Mouse (Mus musculus) WW6 (cell line): ENCODE data around the gene Dnah8.

Source experiments
- DNase-seq: peaks from one replicate; pipeline ENCODE4 v3.0.0-alpha.2; 2013; ENCODE audit warnings: low read depth, low spot score

Dnah8 gene

DNA sequence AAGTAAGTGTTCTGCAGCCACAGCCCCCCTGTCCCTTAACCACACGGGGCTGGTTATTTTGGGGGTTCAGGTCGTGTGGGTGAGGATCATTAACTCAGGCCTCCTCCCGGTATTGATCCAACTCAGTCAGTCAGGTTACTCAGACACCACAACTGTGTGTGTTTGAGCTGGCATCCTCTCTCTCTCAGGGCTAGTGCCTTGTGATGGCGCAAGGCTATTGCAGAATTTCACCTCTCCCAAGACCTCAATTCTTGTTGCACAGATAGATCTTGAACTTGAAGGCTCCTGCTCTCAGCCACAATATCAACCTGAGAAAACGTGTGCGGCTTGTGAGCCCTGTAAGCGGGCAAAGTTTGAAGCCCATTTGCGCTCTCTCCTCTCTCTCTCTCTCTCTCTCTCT is 38.0 kb downstream of the Dnah8 start:
- DNase-seq = no peak

DNA sequence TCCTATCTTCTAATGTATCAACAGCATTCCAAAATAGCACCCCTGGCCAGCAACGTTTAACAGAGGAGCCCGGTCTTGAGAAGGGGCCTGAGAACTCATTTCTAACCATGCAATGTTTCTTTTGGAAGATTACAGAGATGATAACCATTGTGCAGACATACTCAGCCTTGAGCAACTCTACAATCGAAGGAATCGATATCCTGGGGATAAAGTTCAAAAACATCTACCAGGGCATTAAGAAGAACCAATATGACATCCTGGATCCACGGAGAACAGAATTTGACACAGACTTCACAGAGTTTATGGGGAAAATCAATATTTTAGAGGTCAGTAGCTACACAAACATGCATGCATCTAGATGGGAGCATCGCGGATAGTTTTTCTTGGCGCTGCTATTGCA is 39.0 kb downstream of the Dnah8 start:
- no peak for DNase-seq

DNA sequence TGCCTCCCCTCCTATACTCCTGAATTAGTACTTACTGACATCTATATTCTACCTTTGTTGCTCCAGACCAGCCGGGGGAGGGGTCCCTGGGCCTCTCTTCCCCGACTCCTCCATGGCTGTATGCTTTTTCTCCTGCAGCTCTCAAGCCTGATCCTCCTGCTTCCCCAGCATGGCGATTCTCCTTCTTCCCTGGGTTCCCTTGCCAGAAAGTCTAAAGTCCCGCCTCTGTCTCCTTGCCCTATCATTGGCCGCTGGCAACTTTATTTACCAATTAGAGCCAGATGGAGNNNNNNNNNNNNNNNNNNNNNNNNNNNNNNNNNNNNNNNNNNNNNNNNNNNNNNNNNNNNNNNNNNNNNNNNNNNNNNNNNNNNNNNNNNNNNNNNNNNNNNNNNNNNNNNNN is 40.7 kb downstream of the Dnah8 start:
- DNase-seq = no peak

DNA sequence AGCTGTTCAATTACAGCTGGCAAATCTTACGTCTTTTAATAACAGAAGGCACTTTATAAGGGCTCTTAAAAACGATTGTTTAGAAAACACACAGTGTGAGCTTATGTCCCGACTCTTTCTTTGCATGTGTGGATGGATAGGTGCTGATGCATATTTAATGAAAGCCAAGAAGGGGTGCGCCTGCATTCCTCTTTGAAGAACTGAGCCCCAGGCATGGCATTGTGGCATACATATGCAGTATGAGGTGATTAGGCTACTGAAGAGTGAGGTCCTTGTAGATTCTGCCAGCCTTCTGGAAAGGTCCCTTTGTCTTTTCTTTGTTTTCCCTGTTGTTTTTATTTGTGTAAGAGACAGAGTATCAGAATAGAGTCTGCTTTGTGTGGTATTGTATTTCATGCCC is 48.4 kb downstream of the Dnah8 start:
- no peak for DNase-seq

DNA sequence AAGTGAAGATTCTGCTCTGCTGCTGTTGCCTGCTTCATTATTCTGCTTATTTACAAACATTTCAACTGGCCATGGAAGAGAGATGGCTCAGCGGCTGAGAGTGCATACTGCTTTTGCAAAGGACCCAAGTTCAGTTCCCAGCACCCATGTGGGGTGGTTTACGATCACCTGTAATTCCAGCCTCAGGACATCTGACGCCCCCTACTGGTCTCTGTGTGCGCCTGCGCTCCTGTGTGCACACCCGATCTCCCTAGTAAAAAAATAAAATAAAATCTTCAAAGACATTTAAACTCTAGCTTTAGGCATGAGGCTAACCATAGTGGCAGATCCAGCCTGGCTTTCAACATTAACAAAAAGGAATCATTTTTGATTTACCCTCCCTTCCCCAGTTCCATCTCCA is 48.9 kb downstream of the Dnah8 start:
- no peak for DNase-seq

DNA sequence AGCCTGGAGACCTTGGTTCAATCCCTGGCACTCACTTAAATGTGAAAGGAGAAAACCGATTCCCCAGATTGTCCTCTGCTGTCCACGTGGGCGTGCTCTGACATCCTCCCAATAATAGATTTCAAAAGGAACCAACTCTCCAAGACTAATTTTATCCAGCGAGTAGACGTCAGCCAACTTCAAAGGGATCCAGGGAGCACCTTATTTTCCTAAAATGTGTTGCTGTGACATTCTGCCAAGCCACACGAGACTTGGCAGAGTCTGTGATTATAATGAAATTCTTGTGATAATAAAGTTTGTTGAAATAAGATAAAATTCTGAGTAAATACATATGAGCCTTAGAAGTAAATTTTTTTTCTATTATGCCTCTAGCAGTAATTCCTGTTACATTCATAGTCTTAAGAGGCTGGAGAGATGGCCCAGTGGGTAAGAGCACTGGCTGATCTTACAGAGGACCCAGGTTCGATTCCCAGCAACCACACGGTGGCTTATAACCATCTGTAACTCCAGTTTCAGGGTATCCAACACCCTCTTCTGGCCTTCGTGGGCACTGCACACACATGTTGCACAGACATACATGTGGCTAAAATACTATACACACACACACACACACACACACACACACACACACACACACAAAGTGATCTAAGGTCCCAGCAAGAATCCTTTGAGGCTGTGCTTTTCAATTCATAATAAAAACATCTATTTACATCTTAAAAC is 51.0 kb downstream of the Dnah8 start:
- no peak for DNase-seq

DNA sequence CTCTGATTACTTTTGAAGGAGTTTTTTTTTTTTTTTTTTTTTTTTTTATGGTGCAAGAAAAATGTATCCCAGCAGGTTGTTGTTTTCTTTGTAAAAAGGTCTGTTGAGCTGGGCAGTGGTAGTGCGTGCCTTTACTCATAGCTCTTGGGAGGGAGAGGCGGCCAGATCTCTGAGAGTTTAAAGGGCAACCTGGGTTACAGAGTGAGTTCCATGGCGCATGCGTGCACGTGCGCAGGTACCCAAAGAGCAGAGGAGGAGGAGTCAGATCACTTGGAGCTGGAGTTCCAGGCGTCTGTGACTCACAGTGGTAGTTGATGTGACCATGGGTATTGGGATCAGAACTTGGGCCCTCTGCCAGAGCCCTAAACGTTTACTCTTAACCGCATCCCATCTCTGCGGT is 54.4 kb downstream of the Dnah8 start:
- no peak for DNase-seq

DNA sequence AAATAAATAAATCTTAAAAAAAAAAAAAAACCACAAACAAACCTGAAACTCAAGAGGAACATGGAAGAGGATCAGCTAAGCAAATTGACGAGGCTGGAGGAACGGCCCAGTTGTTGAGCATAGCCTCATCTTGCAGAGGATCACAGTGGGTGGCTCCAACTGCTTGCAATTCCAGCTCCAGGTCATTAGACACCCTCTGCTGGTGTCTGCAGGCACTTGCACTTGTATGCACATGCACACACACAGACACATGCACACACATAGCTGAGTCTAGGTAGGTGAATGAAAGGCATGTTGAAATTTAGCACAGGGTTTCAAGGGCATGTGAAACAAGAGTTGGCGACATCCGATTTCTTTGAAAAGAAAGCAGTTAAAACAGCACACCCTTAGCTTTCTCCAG is 55.5 kb downstream of the Dnah8 start:
- DNase-seq = no peak

DNA sequence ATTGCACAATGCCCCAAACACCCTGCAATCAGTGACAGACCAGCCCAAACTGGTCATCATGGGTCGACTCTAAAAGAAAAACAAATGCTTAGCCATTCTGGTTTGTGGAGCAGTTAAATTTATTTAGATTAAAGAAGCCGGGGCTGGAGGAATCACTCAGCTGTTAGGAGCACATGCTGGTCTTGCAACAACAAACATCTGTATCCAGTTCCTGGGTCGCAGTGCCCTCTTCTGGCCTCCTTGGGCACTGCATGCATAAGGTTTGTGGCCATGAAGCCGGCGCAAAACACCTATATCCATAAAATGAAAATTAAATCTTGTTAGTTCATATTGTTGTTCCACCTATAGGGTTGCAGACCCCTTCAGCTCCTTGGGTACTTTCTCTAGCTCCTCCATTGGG is 57.5 kb downstream of the Dnah8 start:
- DNase-seq = peak; percentile 52

DNA sequence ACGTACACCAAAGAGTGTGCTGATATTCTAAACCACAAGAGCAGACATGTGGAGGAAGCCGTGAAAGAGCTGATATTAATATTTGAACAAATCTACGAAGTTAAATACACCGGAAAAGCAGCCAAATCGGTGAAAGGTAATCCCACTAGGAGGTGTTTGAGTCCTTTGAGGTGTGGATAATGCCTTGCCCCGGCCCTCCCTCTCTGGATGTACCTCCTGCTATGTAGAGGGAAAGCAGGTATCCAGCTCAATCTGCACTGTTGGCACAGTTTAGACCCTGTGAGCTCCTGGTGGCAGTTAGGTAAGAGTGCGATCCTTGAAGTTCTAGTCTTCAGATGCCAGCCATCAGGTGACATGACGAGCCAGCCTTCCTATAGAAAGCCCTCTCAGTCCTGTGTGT is 66.0 kb downstream of the Dnah8 start:
- no peak for DNase-seq

DNA sequence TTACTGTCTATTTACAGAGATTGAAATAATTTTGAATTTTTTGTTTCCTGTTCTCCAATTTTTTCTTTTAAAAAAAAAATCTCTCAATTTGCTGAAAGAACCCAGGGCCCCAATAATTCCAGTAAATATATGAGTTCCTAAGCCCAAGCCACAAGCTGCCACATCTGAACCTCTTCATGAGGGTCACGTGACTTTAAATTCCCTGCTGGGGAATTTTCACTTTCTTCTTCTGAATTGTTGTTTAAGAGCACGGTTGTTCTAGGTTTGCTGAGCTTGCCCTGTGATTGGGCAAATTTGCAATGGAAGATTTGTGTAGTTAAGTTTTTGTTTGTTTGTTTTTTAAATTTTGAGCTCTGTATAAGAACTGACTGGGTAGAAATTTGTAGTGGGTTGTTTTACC is 67.3 kb downstream of the Dnah8 start:
- no peak for DNase-seq

DNA sequence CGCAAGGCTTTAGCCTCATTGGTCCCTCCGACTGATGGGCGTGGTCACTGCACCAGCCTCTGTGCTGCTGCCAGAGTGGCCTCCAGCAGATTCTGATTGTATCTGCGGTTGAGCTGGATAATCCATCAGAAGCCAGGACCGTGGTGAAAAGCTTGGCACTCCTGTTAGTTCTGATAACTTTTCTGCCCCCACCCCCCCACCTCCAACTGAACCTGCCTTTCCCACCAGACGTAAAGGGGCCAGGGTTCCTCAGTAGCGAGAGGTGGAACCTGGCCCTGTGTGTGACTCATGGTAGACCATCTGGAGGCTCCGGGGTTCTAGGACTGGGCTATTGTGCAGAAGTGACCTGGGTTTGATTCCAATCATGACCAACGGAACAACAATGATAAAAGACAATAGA is 70.1 kb downstream of the Dnah8 start:
- DNase-seq = no peak

DNA sequence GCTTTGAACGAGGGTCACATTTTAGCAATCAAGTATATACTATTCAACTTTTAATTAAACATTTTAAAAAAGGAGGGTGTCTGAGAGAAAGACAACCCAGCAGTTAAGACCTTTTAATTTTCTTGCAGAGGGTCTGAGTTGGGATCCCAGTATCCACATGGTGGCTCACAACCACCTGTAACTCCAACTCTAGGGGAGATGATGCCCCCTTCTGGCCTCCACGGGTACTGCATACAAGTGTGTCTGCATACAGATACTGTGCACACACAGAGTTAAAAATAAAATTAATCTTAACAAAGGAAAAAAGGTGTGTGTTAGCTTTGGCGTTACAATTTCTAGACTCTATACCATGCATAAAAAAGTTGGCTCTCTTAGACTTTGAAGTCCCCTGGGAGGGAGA is 90.6 kb downstream of the Dnah8 start:
- peak; percentile 24 for DNase-seq

DNA sequence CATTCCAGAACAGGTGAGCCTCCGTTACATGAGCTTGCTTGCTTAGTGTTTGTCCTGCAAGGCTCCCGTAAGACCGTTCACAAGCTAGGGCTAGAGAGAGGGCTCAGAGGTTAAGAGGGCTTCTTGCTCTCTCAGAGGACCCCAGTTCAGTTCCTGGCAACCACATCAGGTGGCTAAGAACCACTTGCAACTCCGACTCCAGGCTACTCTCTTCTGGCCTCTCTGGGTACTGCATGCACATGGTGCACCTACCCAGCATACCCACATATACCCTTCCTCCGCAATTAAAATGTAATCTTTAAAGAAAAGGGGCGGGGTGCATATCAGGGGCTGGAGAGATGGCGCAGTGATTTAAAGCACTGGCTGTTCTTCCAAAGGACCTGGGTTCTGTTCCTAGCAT is 94.0 kb downstream of the Dnah8 start:
- DNase-seq = no peak

DNA sequence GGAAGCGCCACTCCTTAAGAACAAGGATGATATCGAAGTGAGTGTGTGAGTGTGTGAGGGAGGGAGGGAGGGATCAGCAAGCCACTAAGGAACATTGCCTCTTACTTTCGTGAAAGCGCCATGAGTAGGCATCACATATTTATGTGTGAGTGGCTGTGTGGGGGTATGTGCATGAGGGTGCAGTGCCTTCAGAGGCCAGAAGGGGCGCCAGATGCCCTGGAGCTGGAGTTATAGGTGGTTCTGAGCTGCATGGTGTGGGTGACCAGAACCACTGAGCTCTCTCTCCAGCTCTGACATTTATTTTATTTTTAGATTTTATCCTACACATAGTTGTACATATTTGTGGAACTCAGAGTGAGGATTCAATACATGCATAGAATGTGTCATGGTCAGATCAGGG is 94.9 kb downstream of the Dnah8 start:
- DNase-seq = no peak

DNA sequence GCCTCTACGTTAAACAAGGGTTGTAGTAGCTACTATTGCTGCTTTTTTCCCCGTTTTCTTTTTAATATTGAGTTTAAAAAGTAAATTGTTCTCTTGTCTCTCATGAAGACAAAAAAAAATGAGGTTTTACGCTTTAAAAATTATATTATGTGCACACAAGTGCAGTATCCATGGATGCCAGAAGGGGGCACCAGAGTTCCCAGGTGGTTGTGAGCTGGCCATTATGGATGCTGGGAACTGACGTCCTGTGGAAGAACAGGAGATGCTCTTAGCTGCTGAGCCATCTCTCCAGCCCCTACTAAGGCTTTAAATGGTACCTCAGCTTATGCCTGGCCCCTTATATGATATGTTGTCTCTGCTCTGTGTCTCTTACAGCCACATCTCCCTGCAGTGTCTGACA is 103.6 kb downstream of the Dnah8 start:
- no peak for DNase-seq

DNA sequence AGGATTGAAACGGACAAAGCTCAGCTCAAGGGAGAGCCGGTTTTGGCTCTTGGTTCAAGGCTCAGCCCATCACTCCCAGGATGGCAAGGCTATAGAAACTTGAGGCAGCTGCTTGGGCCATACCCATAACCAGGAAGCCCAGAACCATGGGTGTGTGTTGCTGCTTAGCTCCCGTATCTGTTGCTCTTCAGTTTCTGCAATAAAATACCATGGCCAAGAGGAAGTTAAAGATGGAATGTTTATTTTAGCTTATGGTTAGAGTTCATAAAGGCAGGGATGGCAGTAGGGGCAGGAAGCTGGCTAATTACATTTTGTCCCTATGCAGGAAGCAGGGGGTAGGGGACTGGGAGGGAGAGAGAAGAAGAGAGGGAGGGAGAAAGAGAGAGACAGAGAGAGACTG is 108.6 kb downstream of the Dnah8 start:
- DNase-seq = no peak

DNA sequence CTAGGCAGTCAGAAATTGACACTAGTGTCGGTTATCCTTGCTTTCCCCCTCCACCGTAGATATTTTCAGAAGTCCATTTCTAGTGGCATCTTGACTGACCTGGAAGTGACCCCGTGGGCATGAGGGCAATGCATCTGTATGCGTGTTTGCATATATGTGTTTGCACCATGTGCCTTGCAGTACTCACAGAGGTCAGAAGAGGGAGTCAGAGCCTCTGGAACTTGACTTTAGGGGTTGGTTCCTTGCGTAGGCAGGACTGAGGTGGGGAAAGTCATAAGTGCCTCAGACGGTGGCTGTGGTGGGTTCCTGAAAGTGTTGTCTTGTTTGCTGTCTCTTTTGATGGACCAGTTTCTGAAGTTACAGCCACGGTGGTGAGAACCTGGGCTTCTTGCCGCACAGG is 110.6 kb downstream of the Dnah8 start:
- DNase-seq = no peak

DNA sequence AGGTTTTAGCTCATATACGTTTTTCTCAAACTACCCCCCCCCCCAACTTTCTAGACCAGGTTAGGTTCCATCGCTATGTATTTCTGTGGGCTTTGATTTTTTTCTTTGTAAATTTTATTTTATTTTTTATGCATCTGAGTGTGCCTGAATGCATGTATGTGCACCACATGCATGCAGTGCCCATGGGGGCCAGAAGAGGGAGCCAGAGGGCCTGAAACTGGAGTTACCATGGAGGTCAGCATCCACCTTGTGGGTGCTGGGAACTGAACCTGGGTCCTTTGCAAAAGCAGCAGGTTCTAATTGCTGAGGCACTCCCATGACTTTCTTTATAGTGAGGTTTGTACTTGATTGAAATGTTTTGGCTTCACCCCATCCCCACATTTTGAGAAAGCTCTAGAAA is 111.3 kb downstream of the Dnah8 start:
- DNase-seq = no peak

DNA sequence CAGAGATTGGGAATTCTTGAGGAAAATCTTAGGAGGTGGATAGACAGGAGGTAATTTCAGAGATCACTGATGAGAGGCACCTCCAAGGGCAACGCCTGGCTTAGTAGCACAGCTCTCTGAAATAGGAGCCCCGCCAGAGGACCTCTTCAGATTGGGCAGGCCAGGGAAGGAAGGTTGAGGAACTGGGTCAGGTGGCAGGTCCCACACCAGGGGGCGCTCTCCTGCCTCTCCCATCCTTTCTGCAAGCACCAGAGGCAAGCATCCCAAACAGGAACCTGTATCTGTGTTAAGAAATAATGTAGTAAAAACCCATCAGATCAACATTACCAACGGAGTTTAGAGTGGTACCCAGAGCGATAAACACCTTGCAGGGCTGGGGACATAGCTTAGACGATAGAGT is 113.6 kb downstream of the Dnah8 start:
- DNase-seq = peak; percentile 34

DNA sequence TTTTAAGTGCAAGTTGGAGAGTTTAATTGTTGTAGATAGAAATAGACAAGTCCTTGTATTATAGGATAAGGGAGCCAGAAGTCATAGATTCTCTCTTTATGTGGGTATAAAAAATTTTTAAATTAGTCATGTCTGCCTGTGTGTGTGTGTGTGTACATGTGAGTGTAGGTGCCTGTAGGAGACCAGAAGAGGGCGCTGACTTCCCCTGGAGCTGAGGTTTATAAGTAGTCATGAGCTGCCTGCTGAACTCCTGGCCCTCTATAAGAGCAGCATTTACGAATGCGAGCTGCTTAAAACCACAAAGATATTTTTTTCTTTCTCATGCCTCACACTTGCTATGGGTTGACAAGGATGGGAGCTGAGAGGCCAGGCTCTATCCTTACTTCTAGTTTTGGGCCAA is 115.6 kb downstream of the Dnah8 start:
- DNase-seq = no peak

DNA sequence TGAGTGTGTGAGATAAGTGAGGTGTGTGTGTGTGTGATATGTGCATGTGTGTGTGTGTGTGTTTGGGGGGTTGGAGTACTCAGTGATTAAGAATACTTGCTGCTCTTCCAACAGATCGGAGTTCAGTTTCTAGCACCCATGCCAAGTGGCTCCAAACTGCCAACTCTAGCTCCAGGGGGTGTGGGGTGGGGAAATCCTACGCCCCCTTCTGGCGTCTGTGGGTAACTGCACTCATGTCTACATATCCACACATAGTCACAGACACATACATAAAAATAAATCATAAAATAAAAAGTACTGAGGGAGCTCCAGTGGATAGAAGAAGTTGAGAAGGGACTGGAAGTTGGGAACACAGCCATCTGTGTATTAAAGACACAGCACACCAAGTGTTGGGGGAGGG is 119.8 kb downstream of the Dnah8 start:
- no peak for DNase-seq

DNA sequence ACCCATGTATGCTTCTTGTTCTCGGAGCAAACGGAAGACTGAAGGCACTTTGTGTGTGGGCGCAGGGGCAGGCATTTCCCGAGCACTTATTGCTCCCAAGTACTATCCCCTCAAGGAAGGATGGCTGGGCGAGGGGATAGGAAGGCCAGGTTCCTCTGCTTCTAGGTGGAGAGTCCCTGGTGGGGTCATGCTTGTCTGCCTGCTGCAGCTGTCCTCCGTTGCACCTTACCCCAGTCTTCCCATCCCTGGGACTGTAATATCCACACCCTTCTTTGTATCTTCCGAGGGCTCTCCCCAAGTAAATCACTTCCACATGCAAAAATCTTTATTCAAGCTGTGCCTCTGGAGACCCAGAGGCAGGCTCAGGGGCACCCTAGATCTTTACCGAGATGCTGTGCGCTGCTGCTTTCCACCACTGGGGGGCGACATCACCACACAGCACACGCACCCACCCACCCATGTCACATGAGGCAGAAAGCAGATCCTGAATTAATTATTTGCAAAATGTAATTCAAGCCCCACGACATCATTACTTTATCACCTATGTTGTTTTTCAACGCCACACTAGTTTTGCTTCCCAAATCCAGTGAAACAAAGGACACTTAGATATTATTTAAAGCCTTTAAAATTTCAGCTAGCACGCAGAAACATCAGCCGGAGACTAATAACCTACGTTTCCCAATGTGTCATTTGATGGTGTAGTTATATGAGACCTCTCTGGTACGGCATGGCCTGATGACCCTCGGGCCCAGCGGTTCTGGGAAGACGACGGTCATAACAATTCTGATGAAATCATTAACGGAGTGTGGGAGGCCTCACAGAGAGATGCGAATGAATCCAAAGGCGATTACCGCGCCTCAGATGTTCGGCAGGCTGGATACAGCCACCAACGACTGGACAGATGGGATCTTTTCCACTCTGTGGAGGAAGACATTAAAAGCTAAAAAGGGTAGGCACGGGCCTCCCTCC is 122.2 kb downstream of the Dnah8 start:
- no peak for DNase-seq
